Mouse (Mus musculus) kidney, postnatal 0 days (tissue): ENCODE results near the gene Plxna1. TPM values are rescaled to one million over a fixed set of nuclear protein-coding genes. Genes with fewer than 3 reads are reported as not detected.

Experiments
- ATAC-seq: fragments of 200-750 bp; cut with Nextera tagmentation; replicated peaks from 2 replicates; pipeline ENCODE4 v1.8.0; 2017; ENCODE audit warnings: low read depth, moderate number of reproducible peaks, moderate TSS enrichment, moderate library complexity; ENCODE audit not compliant: low FRiP score
- DNase-seq: peaks from one replicate; pipeline ENCODE4 v3.0.0-alpha.2; 2016; ENCODE audit warnings: low spot score
- H3K27ac ChIP-seq: fragments of 300-500 bp; sonication (generic); 2 replicates; pipeline ENCODE4 v1.5.1; 2014; ENCODE audit warnings: mild to moderate bottlenecking
- H3K27me3 ChIP-seq: fragments of 300-500 bp; sonication (generic); 2 replicates; pipeline ENCODE4 v1.6.1; 2014; ENCODE audit warnings: low read length, mixed read lengths; ENCODE audit not compliant: insufficient read depth
- H3K36me3 ChIP-seq: fragments of 300-500 bp; sonication (generic); 2 replicates; pipeline ENCODE4 v1.6.1; 2014; ENCODE audit warnings: low read length, mixed read lengths; ENCODE audit not compliant: insufficient read depth
- H3K4me1 ChIP-seq: fragments of 300-500 bp; sonication (generic); replicated peaks from 2 replicates; pipeline ENCODE4 v1.6.1; 2014; ENCODE audit warnings: antibody characterized with exemption, low read length, mixed read lengths; ENCODE audit not compliant: insufficient read depth
- H3K4me2 ChIP-seq: fragments of 300-500 bp; sonication (generic); 2 replicates; pipeline ENCODE4 v1.6.1; 2014; ENCODE audit warnings: mild to moderate bottlenecking, low read length, moderate library complexity, mixed read lengths
- H3K4me3 ChIP-seq: fragments of 300-500 bp; sonication (generic); replicated peaks from 2 replicates; pipeline ENCODE4 v1.5.1; 2014; ENCODE audit warnings: low read depth, low read length
- H3K9ac ChIP-seq: fragments of 300-500 bp; sonication (generic); 2 replicates; pipeline ENCODE4 v1.6.1; 2014; ENCODE audit warnings: low read depth, low read length
- H3K9me3 ChIP-seq: fragments of 300-500 bp; sonication (generic); replicated peaks from 2 replicates; pipeline ENCODE4 v1.6.1; 2016; ENCODE audit warnings: low read length, inconsistent platforms, mixed read lengths
- CTCF ChIP-seq: IDR thresholded peaks from 2 replicates; pipeline ENCODE4 v1.5.1; 2016; ENCODE audit warnings: antibody characterized with exemption, low read depth, mild to moderate bottlenecking, moderate library complexity
- WGBS: fragments of 180-500 bp; shearing (Covaris S2); extraction: QIAGEN DNeasy Blood & Tissue Kit; methylation state at CpG from one replicate; pipeline ENCODE4 v1.1.7; 2014; 5-methylcytosine and 5-hydroxymethylcytosine counted together
- polyA plus RNA-seq: library from polyadenylated mRNA; unstranded; fragments of >200 nt; fragmentation: Nextera tagmentation; extraction: Ambion mirVana; gene quantifications from 2 replicates; pipeline ENCODE4 v1.2.1, GENCODE M21; 2015

Gene Plxna1
- polyA plus RNA-seq, 1 experiment from 2014 or later, result 16.9 TPM

DNA sequence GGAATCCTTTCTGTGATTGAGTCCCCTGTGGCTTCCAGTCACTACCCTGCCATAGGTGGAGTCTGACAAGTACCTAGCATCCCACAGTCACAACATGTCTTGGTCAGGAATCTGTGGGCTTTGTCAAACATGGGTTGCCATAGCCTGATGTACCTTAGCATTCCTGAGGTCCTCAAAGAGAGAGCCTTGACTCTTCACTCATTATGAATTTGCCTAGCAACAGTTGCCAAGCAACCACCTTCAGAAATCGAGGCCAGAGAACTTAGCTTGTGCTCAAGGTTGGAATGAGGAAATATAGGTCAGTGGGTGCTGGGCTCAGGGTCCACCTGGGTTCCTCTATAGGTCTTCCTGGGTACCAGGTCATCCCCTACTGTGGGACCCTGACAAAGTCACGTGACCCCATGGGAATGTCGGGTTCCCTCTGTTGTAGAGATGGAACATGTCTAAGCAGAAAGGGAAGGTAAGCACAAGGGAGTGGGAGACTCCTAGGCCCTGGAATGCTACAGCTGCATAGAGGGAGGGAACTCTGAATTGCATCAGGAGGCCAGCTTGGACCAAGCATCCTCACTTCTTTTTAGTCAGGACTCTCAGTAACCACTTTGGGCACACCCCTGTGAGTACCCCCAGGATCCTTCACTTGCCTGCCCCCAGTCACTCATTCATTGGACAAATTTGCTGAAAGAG is 57.9 kb downstream of the Plxna1 start:
- H3K27ac ChIP-seq, result no peak overlapping the region
- ATAC-seq, result no peak
- H3K9ac ChIP-seq, result no peak overlapping the region
- DNase-seq, result no peak
- H3K9me3 ChIP-seq, result no peaks in the 10 kb centered on the region
- no peak for TF ChIP-seq CTCF
- no peaks in the 10 kb centered on the region for H3K27me3 ChIP-seq
- H3K4me1 ChIP-seq, result no peaks in the 10 kb centered on the region
- no peaks in the 10 kb centered on the region for H3K36me3 ChIP-seq
- WGBS, result 72% methylated on average over 3 of the region's 3 CpGs
- H3K4me2 ChIP-seq, result no peak overlapping the region
- no peak overlapping the region for H3K4me3 ChIP-seq

DNA sequence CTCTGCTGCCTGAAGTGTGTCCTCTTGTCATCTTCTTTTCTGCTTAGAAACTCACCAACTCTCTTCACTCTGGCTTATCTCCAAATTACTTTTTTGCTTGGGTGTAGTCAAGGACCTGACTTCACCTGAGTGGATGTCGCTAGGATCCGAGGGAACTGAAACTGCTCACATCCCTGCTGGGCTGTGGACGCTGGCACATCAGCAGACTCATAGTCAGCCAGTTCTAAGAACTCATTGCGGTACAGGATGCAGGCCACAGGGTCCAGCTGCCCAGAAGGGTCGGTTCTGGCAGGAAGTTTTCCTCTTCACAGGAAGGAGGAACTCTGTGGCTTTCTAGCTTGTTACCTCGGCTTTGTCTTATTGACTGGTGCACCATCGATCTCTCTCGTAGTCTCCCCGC is 62.6 kb downstream of the Plxna1 start:
- Histone ChIP-seq H3K4me2 (no peak overlapping the region), H3K27me3 (no peaks in the 10 kb centered on the region), H3K27ac (no peak overlapping the region), H3K9ac (no peak overlapping the region), H3K4me1 (no peaks in the 10 kb centered on the region), H3K4me3 (no peak overlapping the region), H3K36me3 (no peaks in the 10 kb centered on the region), H3K9me3 (no peaks in the 10 kb centered on the region)
- 72% methylated on average over 9 of the region's 9 CpGs for WGBS
- no peak for TF ChIP-seq CTCF
- no peak for ATAC-seq
- no peak for DNase-seq

DNA sequence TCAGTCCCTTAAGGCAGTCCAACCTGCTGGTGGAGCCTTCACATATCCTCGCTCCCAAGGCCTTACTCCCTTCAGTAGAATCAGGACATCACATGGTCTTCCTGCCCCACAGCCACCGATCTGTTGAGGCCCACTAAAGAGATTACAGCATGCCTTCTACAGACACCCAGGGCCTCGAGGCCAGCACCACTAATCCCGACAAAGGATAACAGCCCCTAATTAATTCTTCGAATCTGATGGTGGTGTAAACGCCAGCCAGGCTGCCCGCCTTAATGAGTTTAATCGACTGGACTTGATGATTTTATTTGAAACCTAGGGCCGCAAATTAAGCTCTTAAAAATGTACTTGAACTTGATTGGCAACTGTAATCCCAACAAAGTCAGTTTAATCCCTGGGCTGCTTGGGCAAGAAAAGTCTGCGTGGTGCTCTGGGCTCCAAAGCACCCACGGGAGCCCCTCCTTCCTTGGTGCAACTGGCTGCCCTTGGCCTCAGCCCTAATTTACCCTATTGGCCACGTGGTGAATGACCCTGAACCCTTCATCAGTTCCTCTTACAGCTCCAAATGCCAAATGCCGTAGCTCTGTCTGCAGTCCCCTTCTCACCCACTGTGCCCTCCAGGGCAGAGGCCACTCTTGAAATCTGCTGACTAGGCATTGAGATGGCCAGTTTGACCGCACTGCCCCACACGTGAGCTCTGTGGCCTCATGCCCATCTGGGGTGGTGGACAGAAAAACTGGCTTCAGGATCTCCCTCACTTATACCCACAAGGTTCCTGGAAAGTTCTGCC is 65.3 kb downstream of the Plxna1 start:
- Histone ChIP-seq H3K4me3 (no peak overlapping the region), H3K9ac (no peak overlapping the region), H3K36me3 (no peaks in the 10 kb centered on the region), H3K4me1 (no peaks in the 10 kb centered on the region), H3K9me3 (no peaks in the 10 kb centered on the region), H3K27ac (no peak overlapping the region), H3K27me3 (no peaks in the 10 kb centered on the region), H3K4me2 (no peak overlapping the region)
- 66% methylated on average over 15 of the region's 15 CpGs for WGBS
- no peak for TF ChIP-seq CTCF
- ATAC-seq (no peak), DNase-seq (no peak)

DNA sequence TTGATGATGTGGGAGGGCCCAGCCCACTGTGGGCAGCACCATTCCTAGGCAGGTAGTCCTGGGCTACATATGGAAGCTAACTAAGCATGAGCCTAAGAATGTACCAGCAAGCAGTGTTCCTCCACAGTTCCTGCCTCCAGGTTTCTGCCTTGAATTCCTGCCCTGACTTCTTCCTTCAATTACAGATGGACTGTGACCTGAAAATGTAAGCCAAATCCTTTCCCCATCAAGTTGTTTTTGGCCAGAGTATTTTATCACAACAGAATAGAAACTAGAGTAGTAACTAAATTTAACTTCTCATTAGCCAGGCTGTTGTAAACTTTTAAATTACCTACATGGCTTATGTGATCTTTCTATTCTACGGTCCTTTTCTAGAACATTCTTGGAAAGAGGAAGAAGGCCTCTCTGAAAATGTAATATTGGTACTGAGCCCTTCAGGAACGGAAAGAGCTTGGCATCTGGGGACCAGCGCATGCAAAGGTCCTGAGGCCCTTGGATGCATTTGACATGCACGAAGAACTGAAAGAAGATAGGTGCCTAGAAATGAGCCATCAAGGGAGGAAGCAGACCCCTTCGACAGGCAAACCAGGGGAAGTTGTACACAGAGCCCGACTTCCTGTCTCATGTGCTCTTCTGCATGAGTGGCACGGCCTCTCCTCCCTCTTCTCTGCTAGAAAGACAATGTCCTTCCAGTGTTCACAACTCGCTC is 66.3 kb downstream of the Plxna1 start:
- Histone ChIP-seq H3K27me3 (no peaks in the 10 kb centered on the region), H3K4me1 (no peaks in the 10 kb centered on the region), H3K27ac (no peak overlapping the region), H3K4me2 (no peak overlapping the region), H3K9me3 (no peaks in the 10 kb centered on the region), H3K4me3 (no peak overlapping the region), H3K36me3 (no peaks in the 10 kb centered on the region), H3K9ac (no peak overlapping the region)
- no peak for DNase-seq
- TF ChIP-seq CTCF, result no peak
- no peak for ATAC-seq
- WGBS, result 87% methylated on average over 8 of the region's 8 CpGs

DNA sequence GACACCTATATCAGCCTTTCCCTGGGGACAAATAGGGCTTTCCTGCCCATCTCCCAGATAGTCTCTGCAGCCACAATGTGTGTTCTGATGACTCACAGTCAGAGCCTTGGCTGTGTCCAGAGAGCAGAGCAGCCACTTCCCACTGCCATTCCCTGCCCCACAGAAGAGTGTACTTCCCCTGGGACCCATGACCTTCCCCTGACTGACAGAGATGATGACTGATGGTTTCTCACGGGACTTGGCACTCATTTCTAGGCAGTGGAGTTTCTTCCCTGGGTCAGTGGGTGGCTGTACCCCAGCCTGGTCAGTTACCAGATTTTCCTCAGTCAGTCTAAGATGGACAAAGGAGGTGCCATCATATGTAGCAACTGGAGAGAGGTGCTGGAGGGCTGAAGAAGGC is 67.8 kb downstream of the Plxna1 start:
- WGBS, result 26% methylated on average over 1 of the region's 1 CpGs
- Histone ChIP-seq H3K27me3 (no peaks in the 10 kb centered on the region), H3K4me1 (no peaks in the 10 kb centered on the region), H3K27ac (no peak overlapping the region), H3K4me3 (no peak overlapping the region), H3K36me3 (no peaks in the 10 kb centered on the region), H3K4me2 (no peak overlapping the region), H3K9ac (no peak overlapping the region), H3K9me3 (no peaks in the 10 kb centered on the region)
- TF ChIP-seq CTCF, result no peak
- ATAC-seq (no peak), DNase-seq (no peak)

DNA sequence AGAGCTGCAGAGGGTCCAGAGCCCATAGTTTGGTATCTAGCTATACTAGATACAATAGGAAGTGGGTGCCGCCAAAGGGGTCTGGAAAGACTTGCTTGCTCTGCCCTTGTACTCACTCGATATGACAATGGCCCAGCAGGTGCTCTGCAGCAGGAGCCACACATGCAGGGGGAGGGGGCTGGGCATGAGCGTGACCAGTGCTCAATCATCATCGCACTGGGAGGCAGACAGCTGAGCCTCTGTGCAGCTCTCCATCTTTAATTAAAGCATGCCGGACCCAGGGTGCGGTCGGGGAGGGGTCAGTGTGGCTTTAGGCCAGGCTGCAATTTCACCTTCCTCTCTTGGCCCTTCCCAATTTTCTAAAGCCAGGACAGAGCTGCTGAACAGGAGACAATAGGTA is 70.9 kb downstream of the Plxna1 start:
- H3K4me3 ChIP-seq, result no peak overlapping the region
- DNase-seq, result no peak
- no peak overlapping the region for H3K27ac ChIP-seq
- WGBS, result 32% methylated on average over 7 of the region's 7 CpGs
- no peaks in the 10 kb centered on the region for H3K27me3 ChIP-seq
- no peaks in the 10 kb centered on the region for H3K36me3 ChIP-seq
- H3K9ac ChIP-seq, result no peak overlapping the region
- no peaks in the 10 kb centered on the region for H3K4me1 ChIP-seq
- no peak for TF ChIP-seq CTCF
- no peak overlapping the region for H3K4me2 ChIP-seq
- H3K9me3 ChIP-seq, result no peaks in the 10 kb centered on the region
- ATAC-seq, result no peak
